Mouse (Mus musculus): ENCODE measurements around the gene Tshz2.

The Tshz2 gene

DNA sequence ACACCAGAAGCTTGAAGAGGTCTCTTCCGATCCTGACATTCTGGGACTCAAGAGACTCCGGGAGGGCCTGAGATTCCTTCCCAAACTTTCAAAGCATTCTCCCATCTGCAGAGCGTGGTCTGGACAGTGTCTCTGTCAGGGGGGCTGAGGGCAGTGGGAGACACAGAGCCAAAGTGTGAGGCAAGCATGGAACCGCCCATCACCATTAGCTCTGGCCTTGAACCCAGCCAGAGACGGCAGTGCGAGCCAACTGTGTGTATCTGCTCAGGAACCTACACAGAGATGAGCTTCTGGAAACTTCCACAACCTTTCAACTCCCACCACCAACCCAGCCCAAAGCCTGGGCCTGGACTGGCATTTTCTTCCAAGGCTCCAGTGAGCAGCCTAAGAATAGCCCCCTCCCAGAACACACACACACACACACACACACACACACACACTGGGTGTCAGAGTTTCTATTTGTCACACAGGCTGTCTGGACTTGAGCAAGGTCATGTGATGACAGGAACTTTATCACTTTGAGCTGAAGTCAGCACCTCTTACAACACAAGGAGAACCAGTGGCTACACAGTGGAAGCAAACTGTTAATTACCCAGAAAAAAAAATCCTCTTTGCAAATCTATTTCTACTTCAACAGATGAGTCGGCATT, 67.2 kb downstream of the Tshz2 start:
- no peak for DNase-seq (ENCODE audit: low read depth, low spot score)

DNA sequence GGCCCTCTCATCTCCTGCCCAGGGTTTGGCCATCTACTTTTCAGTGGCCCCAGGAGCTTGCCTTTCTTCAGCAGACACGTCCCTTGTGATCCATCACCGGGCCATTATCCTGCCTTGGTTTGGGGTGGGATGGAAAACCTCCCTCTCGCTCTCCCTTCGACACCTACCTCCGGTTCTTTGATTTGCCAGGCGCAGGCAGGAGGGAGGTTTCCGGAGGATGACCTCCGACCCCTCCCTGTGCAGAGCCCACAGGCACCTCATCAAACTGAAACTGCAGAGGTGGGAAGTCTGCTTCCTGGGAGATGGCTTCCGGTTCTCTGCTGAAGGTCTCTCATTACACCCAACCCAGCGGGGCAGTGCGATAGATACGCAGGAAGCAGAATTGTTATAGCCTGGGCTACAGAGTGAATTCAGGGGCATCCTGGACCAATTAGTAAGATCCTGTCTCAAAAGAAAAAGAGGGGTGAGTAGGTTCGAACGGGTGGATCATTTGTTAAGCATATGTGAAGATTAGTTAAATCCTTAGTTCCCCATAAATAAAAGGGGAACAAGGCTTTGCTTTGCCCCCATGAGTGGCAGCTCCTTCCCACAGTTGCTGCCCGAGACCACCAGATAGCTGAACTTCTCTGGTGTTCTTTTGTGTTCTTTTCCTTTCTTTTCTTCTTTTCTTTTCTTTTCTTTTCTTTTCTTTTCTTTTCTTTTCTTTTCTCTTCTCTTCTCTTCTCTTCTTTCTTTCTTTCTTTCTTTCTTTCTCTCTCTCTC, 70.1 kb downstream of the Tshz2 start:
- no peak for DNase-seq (ENCODE audit: low read depth, low spot score)

DNA sequence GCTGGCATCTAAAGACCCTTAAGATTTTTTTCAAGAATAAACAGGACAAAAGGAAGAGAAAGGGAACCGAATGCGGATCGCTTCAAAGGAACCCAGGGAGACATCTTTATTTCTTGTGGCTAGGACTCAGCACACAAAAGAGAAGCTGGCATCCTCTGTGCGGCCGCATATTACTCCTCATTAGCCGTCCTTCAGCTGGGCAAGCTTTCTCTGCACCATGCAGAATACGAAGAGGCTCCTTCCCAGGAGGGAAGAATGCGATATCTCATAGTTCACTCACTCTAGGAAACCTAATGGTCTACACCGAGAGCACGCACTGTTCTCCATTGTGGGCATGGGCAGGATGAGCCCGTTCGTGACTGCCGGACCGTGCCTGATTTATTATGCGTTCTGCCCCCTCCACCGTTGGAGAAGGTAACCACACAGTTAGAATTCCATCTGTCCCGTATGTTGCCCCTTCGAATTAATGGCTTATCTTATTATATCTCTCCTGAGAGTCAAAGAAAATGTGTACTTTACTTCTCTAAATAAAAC, 89.0 kb downstream of the Tshz2 start:
- DNase-seq (ENCODE audit: low read depth, low spot score), result no peak

DNA sequence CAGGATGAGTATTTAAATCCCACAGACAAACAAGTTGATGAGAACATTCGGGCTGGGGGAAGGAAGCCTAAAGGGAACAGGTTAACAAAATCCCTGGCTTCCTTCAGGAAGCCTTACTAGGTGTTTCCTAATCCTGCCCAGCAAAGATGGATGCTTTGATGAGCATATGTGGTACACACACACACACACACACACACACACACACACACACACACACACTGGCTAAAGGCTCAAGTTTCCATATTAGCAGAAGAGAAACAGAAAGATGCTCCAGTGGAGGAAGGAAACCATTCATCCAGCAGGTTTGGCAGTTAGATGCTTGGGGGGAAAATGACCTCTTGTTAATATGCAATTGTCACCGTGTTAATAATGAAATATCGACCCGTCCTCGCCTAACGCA, 89.5 kb downstream of the Tshz2 start:
- no peak for DNase-seq (ENCODE audit: low read depth, low spot score)

DNA sequence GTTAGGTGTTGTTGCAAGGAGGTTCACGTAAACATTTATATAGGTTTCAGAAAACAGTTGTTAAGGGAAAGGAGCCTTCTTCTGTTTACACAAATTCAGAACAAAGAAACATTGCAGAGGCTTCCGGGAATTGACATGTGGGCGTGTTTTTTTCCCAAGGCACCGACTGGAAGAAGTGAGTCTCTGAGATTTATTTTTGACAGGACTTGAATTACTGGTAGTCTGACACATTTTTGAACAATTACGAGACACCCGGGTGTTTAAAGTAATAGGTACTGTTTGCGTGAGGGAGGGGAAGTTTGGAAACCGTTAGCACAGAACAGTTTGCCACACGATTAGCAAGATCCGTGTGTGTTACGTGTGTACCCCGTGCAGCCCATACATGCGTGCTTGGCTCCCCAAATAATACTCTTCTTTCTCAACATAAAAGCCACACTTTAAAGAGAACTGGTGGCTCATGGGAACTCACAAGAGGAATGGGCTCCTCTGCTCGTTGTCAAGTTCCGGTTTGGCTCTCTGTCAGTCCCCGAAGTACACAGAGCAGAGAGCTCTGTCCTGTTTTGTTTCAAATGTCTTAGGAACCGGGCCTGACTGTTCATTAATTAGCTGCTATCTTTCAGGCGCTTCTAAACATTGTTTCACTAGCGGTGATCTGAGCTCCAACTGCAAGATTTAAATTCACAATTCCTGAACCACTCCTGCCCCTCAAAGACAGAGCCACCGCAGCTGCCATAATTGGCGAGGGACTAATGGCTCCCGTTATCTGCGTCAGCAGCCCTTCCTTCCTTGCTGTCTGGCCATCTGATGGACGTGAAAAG, 91.0 kb downstream of the Tshz2 start:
- peak; percentile 26 for DNase-seq (ENCODE audit: low read depth, low spot score)

DNA sequence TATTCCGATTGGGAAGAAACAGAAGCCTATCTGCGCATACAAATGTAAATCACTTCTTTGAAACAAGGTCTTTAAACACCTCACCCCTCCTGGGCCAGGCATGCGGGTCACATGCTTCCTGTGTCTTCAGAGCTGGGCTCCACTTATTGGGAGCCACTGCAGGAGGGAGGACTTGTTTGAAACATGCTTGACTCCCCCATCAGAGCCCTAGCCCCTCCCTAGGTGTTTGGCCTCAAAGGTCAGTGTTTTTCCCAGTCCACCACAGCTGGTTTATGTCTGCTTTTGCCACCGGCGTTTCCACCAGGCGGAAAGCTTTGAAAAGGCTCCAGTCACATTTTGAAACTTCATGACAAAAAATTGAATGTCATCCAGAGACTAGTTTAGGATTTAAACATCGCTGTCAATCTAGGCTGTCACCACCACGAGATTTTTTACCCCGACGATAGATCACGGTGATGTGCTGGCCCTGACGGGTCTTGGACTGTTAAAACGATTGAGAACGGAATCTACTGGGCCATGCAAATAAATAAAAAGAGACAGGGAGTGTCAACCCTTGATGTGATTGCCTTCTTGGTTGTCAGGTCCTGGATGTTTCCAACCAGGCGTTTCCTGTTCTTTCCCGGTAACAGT, 96.0 kb downstream of the Tshz2 start:
- peak; percentile 47 for DNase-seq (ENCODE audit: low read depth, low spot score)

DNA sequence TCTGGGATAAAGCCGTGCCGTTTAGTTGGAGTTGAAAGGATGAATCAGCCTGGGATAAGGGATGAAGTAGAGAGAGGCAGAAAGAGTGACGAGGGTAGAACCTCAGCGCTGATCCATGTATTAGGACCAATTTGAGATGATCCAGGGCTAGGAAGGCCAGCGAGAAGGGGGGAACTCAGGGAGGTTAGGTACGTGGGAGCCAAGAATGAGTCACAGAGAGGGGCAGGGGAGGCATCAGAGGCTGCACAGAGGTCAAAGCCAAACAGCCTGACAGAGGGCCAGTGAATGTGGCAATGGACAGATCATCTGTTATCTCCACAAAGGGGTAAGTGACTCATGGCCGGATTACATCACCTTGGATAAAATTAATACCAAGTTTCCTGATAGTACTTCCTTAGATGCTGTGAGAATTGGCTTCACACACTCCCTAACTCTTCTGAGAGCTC, 97.8 kb downstream of the Tshz2 start:
- DNase-seq (ENCODE audit: low read depth, low spot score), result no peak

DNA sequence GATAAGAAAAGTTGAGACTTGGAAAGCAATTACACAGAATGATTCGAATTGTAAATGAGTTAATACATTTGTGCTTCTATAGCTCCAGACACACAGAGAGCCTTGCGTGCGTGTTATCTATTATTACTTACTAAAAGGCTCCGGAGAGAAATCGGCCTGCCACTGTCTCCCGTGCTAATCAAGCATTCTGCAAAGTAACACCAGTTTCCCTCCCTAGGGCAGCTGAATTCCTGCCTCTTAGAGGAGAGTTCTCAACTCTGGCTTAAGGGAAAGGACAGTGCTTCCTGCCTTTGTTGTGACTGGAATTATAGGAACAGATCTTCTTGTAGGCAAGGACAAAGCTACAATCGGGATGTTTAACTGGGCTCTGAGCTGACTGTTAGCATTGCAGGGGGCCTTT, 101.2 kb downstream of the Tshz2 start:
- no peak for DNase-seq (ENCODE audit: low read depth, low spot score)

DNA sequence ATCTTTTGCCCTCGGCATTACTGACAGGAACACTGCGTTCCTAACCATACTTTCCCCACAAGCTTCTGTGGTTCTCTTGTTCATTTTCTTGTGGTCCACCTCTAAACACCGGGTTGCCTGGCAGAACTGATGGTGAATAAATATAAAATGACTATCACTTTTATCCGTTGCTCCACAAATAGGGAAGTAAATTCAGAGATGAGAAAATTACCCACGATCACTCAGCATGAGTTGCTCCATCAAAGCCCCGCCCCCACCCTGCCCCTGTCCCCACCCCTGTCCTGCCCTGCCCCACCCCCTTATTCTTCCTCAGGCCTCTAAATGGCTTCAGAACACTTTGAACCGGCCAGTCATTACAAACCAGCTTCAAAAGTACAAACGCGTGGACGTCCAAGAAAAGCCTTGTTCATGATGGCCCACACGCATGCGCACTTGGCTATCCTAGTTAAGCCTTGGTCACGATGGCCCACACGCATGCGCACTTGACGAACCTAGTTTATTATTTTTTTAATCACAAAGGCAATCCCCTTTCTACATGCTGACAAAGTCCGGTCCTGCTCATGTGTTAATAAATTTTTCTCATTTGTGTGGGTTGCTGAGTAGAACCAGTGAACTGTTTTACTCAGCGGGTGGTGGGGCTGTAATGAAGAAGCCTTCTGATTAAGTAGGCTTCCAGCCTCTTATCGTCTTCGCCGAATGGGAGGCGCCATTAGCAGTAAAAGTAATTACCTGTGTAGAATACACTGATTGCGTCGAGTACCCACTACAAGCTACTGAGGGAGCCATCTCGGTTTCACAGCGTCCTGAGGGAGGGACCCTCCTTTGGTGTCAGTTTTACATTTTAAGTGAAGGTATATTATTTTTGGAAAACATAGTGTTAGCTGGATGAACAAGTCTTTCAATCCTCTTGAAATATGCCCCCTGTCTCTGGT, 102.9 kb downstream of the Tshz2 start:
- DNase-seq (ENCODE audit: low read depth, low spot score), result no peak

DNA sequence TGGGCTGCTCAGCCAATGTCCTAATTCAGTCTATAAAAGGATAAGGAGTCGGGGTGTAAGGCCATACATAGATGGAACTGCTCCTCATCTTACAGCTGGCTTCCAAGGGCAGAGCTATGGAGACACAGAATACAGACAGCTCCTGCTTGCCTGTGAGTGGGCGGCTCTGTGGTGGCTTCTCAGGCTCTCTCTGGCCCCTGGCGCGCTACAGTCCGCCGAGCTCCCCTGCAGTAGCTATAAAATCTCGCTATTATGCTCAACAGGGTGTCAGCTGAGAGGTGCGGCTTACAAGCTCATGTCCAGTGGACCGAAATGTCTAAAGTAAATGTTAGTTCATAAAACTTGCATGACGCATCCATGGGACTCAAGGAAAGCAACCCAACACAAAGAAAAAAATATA, 108.2 kb downstream of the Tshz2 start:
- DNase-seq (ENCODE audit: low read depth, low spot score), result no peak

DNA sequence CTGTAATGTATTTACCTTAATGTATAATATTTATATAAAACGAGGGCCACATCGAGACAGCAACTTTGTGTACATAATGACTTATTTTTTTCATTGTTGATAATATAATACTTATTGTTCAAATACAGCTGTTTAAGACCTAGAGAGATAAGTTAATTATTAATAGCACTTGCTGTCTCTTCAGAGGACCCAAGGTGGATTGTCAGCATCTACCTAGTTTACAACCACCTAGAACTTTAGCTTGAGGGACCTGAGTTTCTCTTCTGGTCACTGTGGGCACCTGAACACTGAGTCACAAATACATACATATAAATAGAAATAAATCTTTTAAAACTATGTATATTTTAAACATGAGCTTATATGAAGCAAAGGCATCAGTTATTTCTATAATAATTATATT, 110.0 kb downstream of the Tshz2 start:
- no peak for DNase-seq (ENCODE audit: low read depth, low spot score)

DNA sequence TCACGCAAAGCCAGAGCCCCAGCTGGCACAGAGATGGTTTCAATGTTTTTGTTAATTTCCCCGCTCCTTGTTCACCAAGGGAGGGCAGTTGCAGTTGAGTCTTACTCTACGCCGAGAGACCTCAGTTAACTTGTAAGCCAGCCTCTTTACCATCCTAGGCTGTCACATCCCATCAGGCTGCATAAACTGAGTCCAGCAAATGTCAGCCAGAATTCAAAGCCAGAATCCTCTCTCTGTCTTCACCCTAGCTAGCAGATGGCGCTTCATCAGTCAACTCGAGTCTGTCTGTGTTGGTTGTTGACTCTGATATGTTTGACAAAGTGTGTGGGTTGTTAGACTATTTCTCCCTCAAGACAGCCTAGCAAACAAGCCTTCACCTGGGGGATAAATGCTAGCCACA, 110.5 kb downstream of the Tshz2 start:
- no peak for DNase-seq (ENCODE audit: low read depth, low spot score)

DNA sequence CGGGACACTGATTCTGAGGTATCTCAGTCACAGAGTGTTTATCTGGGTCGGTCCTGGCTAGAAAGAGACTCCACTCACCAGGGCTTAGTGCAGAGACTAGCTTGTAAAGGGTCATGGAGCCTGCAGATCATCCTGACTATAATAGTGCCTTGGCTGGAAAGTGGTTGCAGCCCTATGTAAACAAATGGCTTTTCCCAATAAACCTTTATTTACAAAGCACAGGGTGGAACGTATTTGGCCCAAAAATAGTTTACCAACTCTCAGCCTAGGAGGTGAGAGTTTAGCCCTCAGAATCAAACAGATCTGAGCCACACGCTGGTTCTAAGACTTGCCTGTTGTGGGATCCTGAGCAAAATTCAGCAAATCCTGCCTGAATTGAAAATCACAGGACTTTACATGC, 111.1 kb downstream of the Tshz2 start:
- DNase-seq (ENCODE audit: low read depth, low spot score), result no peak

DNA sequence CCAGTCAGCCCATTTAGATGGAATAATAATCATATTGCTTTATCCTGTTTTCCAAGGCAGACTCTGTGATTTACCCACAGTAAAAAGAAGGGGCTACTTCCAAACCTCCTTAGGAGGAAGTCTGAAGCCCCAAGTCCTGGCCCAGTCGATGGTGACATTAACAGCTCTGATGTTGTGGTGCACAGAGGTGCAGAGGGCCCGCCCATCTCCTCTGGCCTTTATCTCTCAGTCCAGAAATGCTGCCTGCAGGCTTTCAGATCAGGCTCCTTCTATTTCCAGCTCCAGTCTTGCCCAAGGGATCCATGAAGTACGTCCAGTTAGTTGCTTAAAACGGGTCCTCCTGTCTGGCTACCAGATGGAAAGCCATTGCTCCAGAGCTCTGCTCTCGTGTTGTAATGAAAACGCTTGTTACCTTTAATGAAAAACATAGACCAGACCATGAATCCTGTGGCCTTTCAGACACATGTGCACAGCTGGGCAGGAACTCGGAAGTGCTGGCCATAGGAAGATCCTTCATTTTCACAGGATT, 114.4 kb downstream of the Tshz2 start:
- no peak for DNase-seq (ENCODE audit: low read depth, low spot score)

DNA sequence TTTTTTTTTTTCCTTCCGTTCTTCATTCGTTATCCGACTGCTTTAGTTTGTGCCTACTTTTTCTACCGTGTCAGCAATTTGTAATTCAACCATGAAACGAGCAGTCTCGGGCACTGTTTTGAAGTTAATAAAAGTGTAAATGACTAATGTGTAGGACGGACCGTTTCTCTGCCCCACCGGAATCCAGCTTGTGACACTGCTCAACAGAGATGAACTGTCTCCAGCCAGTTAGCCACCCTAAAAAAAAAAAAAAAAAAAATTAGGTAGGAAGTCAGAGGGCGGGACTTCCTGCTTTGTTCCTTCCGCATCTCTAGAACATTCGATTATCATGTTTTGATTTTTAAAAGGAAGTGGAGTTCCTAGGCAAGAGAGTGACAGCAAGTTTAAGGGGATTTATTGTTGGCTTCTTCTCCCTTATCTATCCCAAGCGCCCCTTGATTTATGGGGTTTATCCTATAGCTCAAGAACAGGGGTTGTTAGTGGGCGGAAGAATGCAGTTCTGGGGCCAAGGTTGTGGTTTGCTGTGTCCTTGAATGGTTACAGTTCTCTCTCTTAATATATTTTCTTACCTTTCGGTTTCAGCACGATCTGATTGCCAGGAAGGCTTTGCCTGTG, 116.6 kb downstream of the Tshz2 start:
- DNase-seq (ENCODE audit: low read depth, low spot score), result no peak

DNA sequence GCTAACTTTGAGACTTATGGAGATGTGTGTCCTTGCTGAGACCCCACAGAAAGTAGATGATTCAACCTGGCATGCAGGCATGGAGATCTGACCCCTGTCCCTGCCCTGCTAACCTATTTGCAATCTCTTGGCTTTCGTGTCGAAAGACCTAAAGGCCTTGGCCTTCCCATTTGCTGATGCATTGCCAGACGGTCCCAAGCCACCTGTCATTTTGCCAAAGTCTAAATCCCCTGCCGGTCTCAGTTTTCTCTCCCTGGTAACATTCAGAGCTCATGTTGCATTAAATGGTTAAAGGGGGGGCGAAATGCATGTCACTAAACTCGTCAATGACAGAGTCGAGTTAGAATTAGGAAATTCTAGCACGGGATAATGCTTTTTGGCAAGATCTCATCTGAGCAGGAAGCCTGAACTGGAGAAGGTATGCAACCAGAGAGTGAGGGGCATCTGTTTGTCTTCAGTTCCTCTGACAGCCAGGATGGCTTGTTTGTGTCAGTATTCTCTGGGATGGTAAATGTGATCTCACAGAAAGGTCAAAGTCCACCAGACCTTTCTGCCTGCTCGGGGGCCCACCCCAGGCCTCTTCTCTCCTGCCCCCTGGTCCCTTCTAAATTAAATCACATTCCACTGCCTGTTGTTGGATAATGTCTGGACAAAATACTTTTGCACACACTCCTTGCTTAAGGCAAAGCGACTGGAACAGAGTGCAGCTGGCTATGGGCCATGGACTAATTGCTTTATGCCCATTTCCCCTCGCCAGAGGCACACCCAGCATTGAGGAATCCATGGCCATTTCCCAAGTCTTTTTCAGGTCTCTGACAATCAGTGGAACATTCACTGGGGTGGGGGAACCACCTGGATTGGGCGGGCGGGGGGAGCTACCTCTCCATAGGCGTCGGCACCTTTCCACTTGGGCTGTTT, 118.0 kb downstream of the Tshz2 start:
- peak; percentile 53 for DNase-seq (ENCODE audit: low read depth, low spot score)

DNA sequence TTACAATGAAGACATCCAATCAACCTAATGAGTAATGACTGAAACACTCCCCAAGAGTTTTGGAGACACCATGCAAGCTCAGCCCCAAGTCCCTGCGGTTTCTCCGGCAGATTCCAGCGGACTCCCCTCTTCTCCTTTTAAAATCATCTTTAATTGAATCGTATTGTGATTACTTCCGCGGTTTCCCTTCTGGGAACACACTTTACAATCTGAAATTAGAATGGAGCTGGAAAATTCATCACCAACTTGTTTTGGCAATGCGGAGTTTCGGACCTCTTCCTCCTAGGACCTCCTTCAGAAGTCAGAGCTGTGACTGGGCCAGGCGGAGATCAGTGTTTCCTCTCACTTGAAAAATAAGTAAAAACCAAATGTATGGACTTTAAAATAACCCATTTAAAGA, 119.3 kb downstream of the Tshz2 start:
- no peak for DNase-seq (ENCODE audit: low read depth, low spot score)

DNA sequence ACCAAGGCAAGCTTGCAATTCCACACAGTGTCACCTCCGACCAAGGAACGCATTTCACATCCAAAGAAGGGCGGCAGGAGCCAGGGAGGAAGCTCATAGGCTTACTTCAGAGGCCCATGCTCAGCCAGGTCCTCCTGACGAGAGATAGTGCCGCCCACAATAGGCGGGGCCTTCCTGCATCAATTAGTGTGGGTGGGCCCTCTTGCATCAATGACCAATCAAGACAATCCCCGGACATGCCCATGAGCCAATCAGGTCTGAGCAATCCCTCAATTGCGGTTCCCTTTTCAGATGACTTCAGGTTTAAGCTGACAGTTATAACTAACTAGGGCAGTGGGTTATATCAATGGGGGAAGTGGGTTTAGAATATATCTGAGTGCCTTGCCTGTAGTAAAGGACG, 120.6 kb downstream of the Tshz2 start:
- DNase-seq (ENCODE audit: low read depth, low spot score), result no peak

DNA sequence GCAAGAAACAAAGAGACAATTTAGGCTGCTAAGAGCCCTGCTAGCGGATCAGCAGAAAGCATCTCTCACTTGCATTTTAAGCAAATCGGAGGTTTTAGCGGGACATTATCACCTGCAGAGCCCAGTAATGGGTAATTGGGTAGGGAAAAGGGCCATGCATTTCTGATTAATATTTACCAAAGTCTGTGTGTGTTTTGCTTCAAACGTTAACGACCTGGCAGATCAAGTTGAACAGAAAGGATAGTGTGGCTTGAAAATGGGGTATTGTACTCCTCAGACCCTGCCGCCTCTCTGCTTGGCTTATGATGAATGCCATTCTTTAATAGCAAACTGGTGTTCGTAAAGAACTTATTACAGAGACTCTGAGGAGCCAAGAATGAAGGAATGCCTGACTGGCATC, 122.3 kb downstream of the Tshz2 start:
- DNase-seq (ENCODE audit: low read depth, low spot score), result no peak
